Mouse (Mus musculus): ENCODE results near the gene Ttll9. TPM values are rescaled to one million over a fixed set of nuclear protein-coding genes. Genes with fewer than 3 reads are reported as not detected.
A peak's percentile ranks its signal among the peaks of the same experiment; 100 is the strongest.

The Ttll9 gene
- total and polyA plus RNA-seq, 2 experiments = 0.11 TPM; not detected in 1

DNA sequence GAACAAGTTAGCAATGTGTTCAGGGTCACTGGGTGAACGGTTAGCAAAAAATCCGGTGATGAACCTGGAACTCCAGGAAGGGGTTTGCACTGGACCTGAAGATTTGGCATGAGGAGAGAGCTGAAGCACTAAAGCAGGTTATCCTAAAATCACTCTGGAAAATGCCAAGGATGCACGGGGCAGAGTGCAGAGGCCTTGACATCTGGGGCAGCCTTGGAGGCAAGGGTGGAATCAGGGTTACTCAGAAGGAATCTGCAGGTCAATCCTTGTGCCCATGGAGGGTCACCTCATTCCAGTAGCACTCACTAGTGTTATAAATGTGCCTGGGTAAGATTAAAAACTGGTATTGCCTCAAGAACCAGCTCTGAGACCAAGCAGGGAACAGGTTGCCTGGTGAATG is 43.7 kb downstream of the Ttll9 start:
- 84% methylated on average over 3 of the region's 3 CpGs for WGBS
- TF ChIP-seq CTCF (IDR thresholded peaks at IDR 0.05; ENCODE audit: low read depth, low read length) (no peak), POLR2A (IDR thresholded peaks at IDR 0.05; ENCODE audit: extremely low read depth, insufficient read depth, low read length) (no peak)
- no peak for DNase-seq (ENCODE audit: extremely low read depth, low read depth, low spot score)
- Histone ChIP-seq H3K27me3 (ENCODE audit: control insufficient read depth, insufficient read depth, low read length) (no peaks in the 10 kb centered on the region), H3K36me3 (ENCODE audit: control insufficient read depth, insufficient read depth, low read length) (peaks cover 11% of the 10 kb centered on the region; the same call in 1 of the 2 replicates), H3K9ac (ENCODE audit: low read depth, low read length) (no peak overlapping the region), H3K4me1 (ENCODE audit: control insufficient read depth, insufficient read depth, low read length) (no peaks in the 10 kb centered on the region), H3K79me2 (ENCODE audit: control insufficient read depth, insufficient read depth, low read length) (no peaks in the 10 kb centered on the region), H3K27ac (replicated peaks; ENCODE audit: insufficient read depth, low read depth, low read length) (no peak overlapping the region), H3K4me3 (ENCODE audit: insufficient read depth, low read depth, low read length) (no peak overlapping the region)

GRCm38 (mm10) chr2:153009192-153009973 is 47.1 kb downstream of the Ttll9 start:
- Histone ChIP-seq H3K9ac (ENCODE audit: low read depth, low read length) (no peak overlapping the region), H3K27ac (replicated peaks; ENCODE audit: insufficient read depth, low read depth, low read length) (no peak overlapping the region), H3K79me2 (ENCODE audit: control insufficient read depth, insufficient read depth, low read length) (peaks cover 2% of the 10 kb centered on the region), H3K4me3 (ENCODE audit: insufficient read depth, low read depth, low read length) (no peak overlapping the region), H3K27me3 (ENCODE audit: control insufficient read depth, insufficient read depth, low read length) (no peaks in the 10 kb centered on the region), H3K36me3 (ENCODE audit: control insufficient read depth, insufficient read depth, low read length) (peaks cover 15% of the 10 kb centered on the region; the same call in 1 of the 2 replicates), H3K4me1 (ENCODE audit: control insufficient read depth, insufficient read depth, low read length) (peaks cover 3% of the 10 kb centered on the region; the same call in 1 of the 2 replicates)
- WGBS = 84% methylated on average over 12 of the region's 12 CpGs
- TF ChIP-seq CTCF (IDR thresholded peaks at IDR 0.05; ENCODE audit: low read depth, low read length) = no peak
- TF ChIP-seq POLR2A (IDR thresholded peaks at IDR 0.05; ENCODE audit: extremely low read depth, insufficient read depth, low read length) = no peak
- no peak for DNase-seq (ENCODE audit: extremely low read depth, low read depth, low spot score)

- WGBS = 88% methylated on average over 11 of the region's 11 CpGs
- Histone ChIP-seq H3K79me2 (ENCODE audit: control insufficient read depth, insufficient read depth, low read length) (peaks cover 9% of the 10 kb centered on the region), H3K4me1 (ENCODE audit: control insufficient read depth, insufficient read depth, low read length) (peaks cover 4% of the 10 kb centered on the region; the same call in 1 of the 2 replicates), H3K9ac (ENCODE audit: low read depth, low read length) (no peak overlapping the region; the same call in 1 of the 2 replicates), H3K4me3 (ENCODE audit: insufficient read depth, low read depth, low read length) (peak overlapping the region; percentile 91; the same call in 1 of the 2 replicates), H3K27me3 (ENCODE audit: control insufficient read depth, insufficient read depth, low read length) (no peaks in the 10 kb centered on the region), H3K36me3 (ENCODE audit: control insufficient read depth, insufficient read depth, low read length) (peaks cover 11% of the 10 kb centered on the region; the same call in 1 of the 2 replicates), H3K27ac (replicated peaks; ENCODE audit: insufficient read depth, low read depth, low read length) (no peak overlapping the region)
- DNase-seq (ENCODE audit: extremely low read depth, low read depth, low spot score) = peak; percentile 9
- TF ChIP-seq CTCF (IDR thresholded peaks at IDR 0.05; ENCODE audit: low read depth, low read length) (no peak), POLR2A (IDR thresholded peaks at IDR 0.05; ENCODE audit: extremely low read depth, insufficient read depth, low read length) (no peak)
Measured at GRCm38 (mm10) chr2:153013724-153014515, 51.6 kb downstream of the Ttll9 start.

- H3K9ac ChIP-seq (ENCODE audit: low read depth, low read length) = peak within 1 kb of the TSS; percentile 95
- peak within 1 kb of the TSS; percentile 91 for H3K4me3 ChIP-seq (ENCODE audit: insufficient read depth, low read depth, low read length)
- TF ChIP-seq CTCF (IDR thresholded peaks at IDR 0.05; ENCODE audit: low read depth, low read length) (peak; percentile 93), POLR2A (IDR thresholded peaks at IDR 0.05; ENCODE audit: extremely low read depth, insufficient read depth, low read length) (peak; percentile 84)
- peak; percentile 79 for DNase-seq (ENCODE audit: extremely low read depth, low read depth, low spot score)
- H3K27ac ChIP-seq (replicated peaks; ENCODE audit: insufficient read depth, low read depth, low read length) = peak within 1 kb of the TSS; percentile 45
- H3K36me3 ChIP-seq (ENCODE audit: control insufficient read depth, insufficient read depth, low read length) = peaks cover 6% of the 10 kb centered on the region; the same call in 1 of the 2 replicates
- no peaks in the 10 kb centered on the region for H3K27me3 ChIP-seq (ENCODE audit: control insufficient read depth, insufficient read depth, low read length)
- peaks cover 4% of the 10 kb centered on the region; the same call in 1 of the 2 replicates for H3K4me1 ChIP-seq (ENCODE audit: control insufficient read depth, insufficient read depth, low read length)
- peaks cover 9% of the 10 kb centered on the region for H3K79me2 ChIP-seq (ENCODE audit: control insufficient read depth, insufficient read depth, low read length)
- WGBS = 1% methylated on average over 54 of the region's 54 CpGs
Measured at GRCm38 (mm10) chr2:153014758-153015593, 52.7 kb downstream of the Ttll9 start, which contains the start of gene Pdrg1. Pdrg1 (minus strand) TSS chr2:153015427.

DNA sequence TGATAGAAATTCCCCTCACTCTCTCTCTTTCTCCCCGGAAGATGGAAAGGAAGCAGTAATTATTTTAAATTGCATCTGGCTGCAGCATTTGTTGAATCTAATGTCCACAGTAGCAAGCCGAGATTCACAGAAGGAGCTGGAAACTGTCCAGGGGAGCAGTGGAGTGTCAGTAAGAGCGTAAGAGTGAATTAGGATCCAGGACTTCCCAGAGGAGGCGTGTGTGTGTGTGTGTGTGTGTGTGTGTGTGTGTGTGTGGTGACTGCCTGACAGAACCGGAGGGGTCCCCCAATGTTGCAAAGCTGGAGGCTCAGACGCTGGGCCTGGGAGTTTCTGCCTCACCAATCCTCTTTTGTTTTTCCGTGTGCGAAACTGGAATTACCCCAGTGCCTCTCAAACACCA is 53.5 kb downstream of the Ttll9 start:
- H3K27ac ChIP-seq (replicated peaks; ENCODE audit: insufficient read depth, low read depth, low read length) = no peak overlapping the region
- H3K79me2 ChIP-seq (ENCODE audit: control insufficient read depth, insufficient read depth, low read length) = peaks cover 9% of the 10 kb centered on the region
- DNase-seq (ENCODE audit: extremely low read depth, low read depth, low spot score) = no peak
- H3K9ac ChIP-seq (ENCODE audit: low read depth, low read length) = no peak overlapping the region
- peaks cover 5% of the 10 kb centered on the region; the same call in 1 of the 2 replicates for H3K36me3 ChIP-seq (ENCODE audit: control insufficient read depth, insufficient read depth, low read length)
- H3K4me3 ChIP-seq (ENCODE audit: insufficient read depth, low read depth, low read length) = no peak overlapping the region
- 46% methylated on average over 8 of the region's 8 CpGs for WGBS
- TF ChIP-seq CTCF (IDR thresholded peaks at IDR 0.05; ENCODE audit: low read depth, low read length) (no peak), POLR2A (IDR thresholded peaks at IDR 0.05; ENCODE audit: extremely low read depth, insufficient read depth, low read length) (no peak)
- no peaks in the 10 kb centered on the region for H3K27me3 ChIP-seq (ENCODE audit: control insufficient read depth, insufficient read depth, low read length)
- peaks cover 4% of the 10 kb centered on the region; the same call in 1 of the 2 replicates for H3K4me1 ChIP-seq (ENCODE audit: control insufficient read depth, insufficient read depth, low read length)
